Mouse (Mus musculus) adrenal gland, postnatal 10 days (tissue): ENCODE data around the gene Utp6. TPM values are rescaled to one million over a fixed set of nuclear protein-coding genes. Genes with fewer than 3 reads are reported as not detected.

ENCODE experiments used
- total RNA-seq, 2 experiments: library from RNA; stranded (reverse); gene quantifications; 2 replicates each; pipeline ENCODE4 v1.2.3; 2021

The Utp6 gene
- total RNA-seq, 2 experiments from 2014 or later = 31.3 to 32.4 TPM

Other genes with a start within 250 kb of the Utp6 start
- 10 to 100 TPM; 52.7 to 54.0 TPM for gene Suz12, start 30.7 kb upstream of the Utp6 start, total RNA-seq
- gene Crlf3, start 118.6 kb upstream of the Utp6 start, total RNA-seq = 10 to 100 TPM; 22.0 to 26.6 TPM
- 1 to 10 TPM; 4.2 to 6.3 TPM for gene Atad5, start 127.0 kb upstream of the Utp6 start, total RNA-seq
- 10 to 100 TPM; 23.1 to 28.1 TPM for gene Tefm, start 179.8 kb upstream of the Utp6 start, total RNA-seq
- gene Adap2, start 191.7 kb upstream of the Utp6 start, total RNA-seq = 10 to 100 TPM; 10.4 to 12.5 TPM
- 10 to 100 TPM in 1 of 2 experiments, 1 to 10 TPM in 1; 6.9 to 11.0 TPM for gene Rnf135, start 221.5 kb upstream of the Utp6 start, total RNA-seq
- 10 to 100 TPM; 56.5 to 69.3 TPM for gene Rhot1, start 246.6 kb upstream of the Utp6 start, total RNA-seq